Mouse (Mus musculus): ENCODE measurements at regions not wholly inside any gene's neighbourhood (a gene's known extent, or its start where the extent isn't known, plus 50 kb on each side); places are given as distances from the start of the nearest gene placed in this dataset.

DNA sequence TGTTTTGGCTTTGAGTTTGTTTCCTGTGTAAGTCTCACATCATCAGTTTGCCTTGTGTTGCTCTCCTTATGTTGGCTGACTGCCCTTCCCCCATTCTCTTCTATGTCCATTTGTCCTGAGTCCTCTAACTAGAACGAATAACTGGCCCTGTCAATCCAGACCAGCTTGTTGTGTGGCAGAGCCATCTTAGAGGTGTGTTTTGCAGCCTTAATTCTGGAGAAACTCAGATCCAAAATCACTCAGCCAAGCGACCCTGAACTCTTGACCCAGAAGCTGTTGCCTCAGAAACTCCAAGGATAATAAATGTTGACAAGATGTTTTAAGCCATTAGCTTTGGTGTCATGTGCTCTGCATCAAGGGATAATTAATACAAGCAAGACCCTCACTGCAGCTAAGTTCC lies 92.9 kb upstream of the Vstm2b start:
- ATAC-seq (ENCODE audit: insufficient read depth) (peak; percentile 41; the same call in 1 of the 2 replicates), DNase-seq (peak; percentile 21)
- H3K27me3 ChIP-seq (ENCODE audit: insufficient read depth, low read length) = no peaks in the 10 kb centered on the region
- no peaks in the 10 kb centered on the region for H3K9me3 ChIP-seq (ENCODE audit: low read depth, low read length)
- no peaks in the 10 kb centered on the region for H3K36me3 ChIP-seq (ENCODE audit: insufficient read depth)
- H3K27ac ChIP-seq (ENCODE audit: low read depth) = no peak overlapping the region
- no peaks in the 10 kb centered on the region for H3K4me1 ChIP-seq (ENCODE audit: insufficient read depth)
- H3K9ac ChIP-seq = no peak overlapping the region
- no peak for TF ChIP-seq CTCF (IDR thresholded peaks at IDR 0.05; ENCODE audit: low read depth)
- 24% methylated on average over 2 of the region's 2 CpGs for WGBS
- no peak overlapping the region for H3K4me2 ChIP-seq
- no peak overlapping the region for H3K4me3 ChIP-seq (ENCODE audit: low read depth, low read length)

- WGBS = 68% methylated on average over 4 of the region's 4 CpGs
- no peaks in the 10 kb centered on the region for H3K27me3 ChIP-seq (ENCODE audit: insufficient read depth, low read length)
- H3K4me3 ChIP-seq (ENCODE audit: low read depth, low read length) = no peak overlapping the region
- H3K4me2 ChIP-seq = no peak overlapping the region
- no peak for TF ChIP-seq CTCF (IDR thresholded peaks at IDR 0.05; ENCODE audit: low read depth)
- no peak overlapping the region for H3K27ac ChIP-seq (ENCODE audit: low read depth)
- H3K4me1 ChIP-seq (ENCODE audit: insufficient read depth) = no peaks in the 10 kb centered on the region
- H3K9me3 ChIP-seq (ENCODE audit: low read depth, low read length) = no peaks in the 10 kb centered on the region
- H3K9ac ChIP-seq = no peak overlapping the region
- DNase-seq = no peak
- H3K36me3 ChIP-seq (ENCODE audit: insufficient read depth) = no peaks in the 10 kb centered on the region
- ATAC-seq (ENCODE audit: insufficient read depth) = no peak
Observed at GRCm38 (mm10) chr7:40805866-40806265, 92.3 kb upstream of the Vstm2b start.

- 73% methylated on average over 4 of the region's 4 CpGs for WGBS
- H3K36me3 ChIP-seq (ENCODE audit: insufficient read depth) = no peaks in the 10 kb centered on the region
- H3K9ac ChIP-seq = no peak overlapping the region
- H3K4me2 ChIP-seq = no peak overlapping the region
- ATAC-seq (ENCODE audit: insufficient read depth) = no peak
- no peaks in the 10 kb centered on the region for H3K9me3 ChIP-seq (ENCODE audit: low read depth, low read length)
- DNase-seq = no peak
- no peak overlapping the region for H3K27ac ChIP-seq (ENCODE audit: low read depth)
- no peaks in the 10 kb centered on the region for H3K4me1 ChIP-seq (ENCODE audit: insufficient read depth)
- no peak for TF ChIP-seq CTCF (IDR thresholded peaks at IDR 0.05; ENCODE audit: low read depth)
- H3K27me3 ChIP-seq (ENCODE audit: insufficient read depth, low read length) = no peaks in the 10 kb centered on the region
- H3K4me3 ChIP-seq (ENCODE audit: low read depth, low read length) = no peak overlapping the region
Observed at GRCm38 (mm10) chr7:40812952-40813351, 85.2 kb upstream of the Vstm2b start.

- Histone ChIP-seq H3K4me3 (ENCODE audit: low read depth, low read length) (no peak overlapping the region), H3K4me2 (no peak overlapping the region), H3K9me3 (ENCODE audit: low read depth, low read length) (no peaks in the 10 kb centered on the region), H3K27ac (ENCODE audit: low read depth) (no peak overlapping the region), H3K4me1 (ENCODE audit: insufficient read depth) (no peaks in the 10 kb centered on the region), H3K36me3 (ENCODE audit: insufficient read depth) (no peaks in the 10 kb centered on the region), H3K27me3 (ENCODE audit: insufficient read depth, low read length) (no peaks in the 10 kb centered on the region), H3K9ac (no peak overlapping the region)
- ATAC-seq (ENCODE audit: insufficient read depth) = no peak
- no peak for TF ChIP-seq CTCF (IDR thresholded peaks at IDR 0.05; ENCODE audit: low read depth)
- DNase-seq = no peak
- WGBS = 80% methylated on average over 7 of the region's 7 CpGs
Observed at GRCm38 (mm10) chr7:40825141-40825742, 72.9 kb upstream of the Vstm2b start.

- ATAC-seq (ENCODE audit: insufficient read depth) (no peak), DNase-seq (no peak)
- Histone ChIP-seq H3K4me1 (ENCODE audit: insufficient read depth) (no peaks in the 10 kb centered on the region), H3K9me3 (ENCODE audit: low read depth, low read length) (no peaks in the 10 kb centered on the region), H3K4me2 (no peak overlapping the region), H3K27ac (ENCODE audit: low read depth) (no peak overlapping the region), H3K36me3 (ENCODE audit: insufficient read depth) (no peaks in the 10 kb centered on the region), H3K4me3 (ENCODE audit: low read depth, low read length) (no peak overlapping the region), H3K9ac (no peak overlapping the region), H3K27me3 (ENCODE audit: insufficient read depth, low read length) (no peaks in the 10 kb centered on the region)
- TF ChIP-seq CTCF (IDR thresholded peaks at IDR 0.05; ENCODE audit: low read depth) = no peak
- 73% methylated on average over 5 of the region's 5 CpGs for WGBS
Observed at GRCm38 (mm10) chr7:40829526-40829925, 68.6 kb upstream of the Vstm2b start.

DNA sequence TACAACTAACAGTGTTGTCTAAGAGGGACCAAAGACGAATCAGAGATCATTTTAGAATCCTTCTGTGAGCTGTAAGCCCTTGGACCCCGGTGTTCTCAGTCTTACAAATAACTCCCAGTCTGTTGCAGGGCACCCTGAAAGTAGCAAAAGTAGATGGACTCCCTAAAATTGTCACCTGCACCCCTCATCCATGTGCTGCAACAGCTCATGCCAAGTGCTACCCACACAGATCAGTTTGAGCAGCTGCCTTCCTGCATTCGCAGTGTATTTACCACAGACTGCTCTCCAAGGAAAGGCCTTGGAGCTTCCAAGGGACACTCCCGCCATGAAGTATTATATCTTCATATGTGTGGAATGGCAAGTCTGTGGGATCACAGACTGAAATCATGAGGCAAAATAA lies 66.5 kb upstream of the Vstm2b start:
- no peak for DNase-seq
- no peak overlapping the region for H3K4me3 ChIP-seq (ENCODE audit: low read depth, low read length)
- H3K4me1 ChIP-seq (ENCODE audit: insufficient read depth) = no peaks in the 10 kb centered on the region
- no peaks in the 10 kb centered on the region for H3K27me3 ChIP-seq (ENCODE audit: insufficient read depth, low read length)
- no peak overlapping the region for H3K27ac ChIP-seq (ENCODE audit: low read depth)
- no peak for ATAC-seq (ENCODE audit: insufficient read depth)
- no peak for TF ChIP-seq CTCF (IDR thresholded peaks at IDR 0.05; ENCODE audit: low read depth)
- H3K9me3 ChIP-seq (ENCODE audit: low read depth, low read length) = no peaks in the 10 kb centered on the region
- no peaks in the 10 kb centered on the region for H3K36me3 ChIP-seq (ENCODE audit: insufficient read depth)
- no peak overlapping the region for H3K9ac ChIP-seq
- 79% methylated on average over 4 of the region's 4 CpGs for WGBS
- H3K4me2 ChIP-seq = no peak overlapping the region

DNA sequence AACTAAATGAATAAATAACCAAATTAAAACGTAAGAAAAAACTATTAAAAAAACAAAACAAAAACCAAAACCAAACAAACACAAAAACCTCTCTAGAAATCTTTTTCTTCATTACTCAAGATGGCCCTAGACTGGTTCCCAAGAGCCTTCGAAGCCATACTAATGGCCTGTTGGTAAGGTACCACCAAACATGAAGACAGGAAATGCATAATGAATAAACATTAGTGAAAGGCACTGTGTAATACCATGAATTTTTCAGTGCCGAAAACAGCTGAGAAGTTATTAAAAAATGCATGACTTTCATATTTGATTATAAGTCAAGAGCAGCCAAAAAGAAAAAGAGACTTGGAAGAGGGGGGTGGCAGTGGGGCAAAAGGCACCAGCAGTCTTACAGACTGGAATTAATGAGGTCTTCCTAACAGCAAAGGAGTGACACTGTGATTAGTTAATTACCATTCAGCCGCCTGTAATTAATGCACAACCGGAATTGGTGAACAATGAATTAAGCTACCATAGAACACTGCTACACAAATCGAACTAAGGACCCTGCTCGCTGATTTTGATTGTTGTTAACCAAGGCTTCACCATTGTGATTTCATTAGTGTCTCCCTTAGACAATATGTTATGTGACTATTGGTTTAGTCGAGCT lies 55.7 kb upstream of the Vstm2b start:
- WGBS = 80% methylated on average over 8 of the region's 8 CpGs
- Histone ChIP-seq H3K27me3 (ENCODE audit: insufficient read depth, low read length) (no peaks in the 10 kb centered on the region), H3K9ac (no peak overlapping the region)

More for the DNA sequence above, 55.7 kb upstream of the Vstm2b start:
- no peaks in the 10 kb centered on the region for H3K9me3 ChIP-seq (ENCODE audit: low read depth, low read length)
- no peak overlapping the region for H3K4me3 ChIP-seq (ENCODE audit: low read depth, low read length)
- no peaks in the 10 kb centered on the region for H3K4me1 ChIP-seq (ENCODE audit: insufficient read depth)
- H3K4me2 ChIP-seq = no peak overlapping the region
- no peaks in the 10 kb centered on the region for H3K36me3 ChIP-seq (ENCODE audit: insufficient read depth)
- no peak overlapping the region for H3K27ac ChIP-seq (ENCODE audit: low read depth)
- DNase-seq = no peak
- no peak for ATAC-seq (ENCODE audit: insufficient read depth)
- no peak for TF ChIP-seq CTCF (IDR thresholded peaks at IDR 0.05; ENCODE audit: low read depth)

All from lung, embryonic 14.5 days (tissue).